Mouse (Mus musculus): ENCODE data around the gene Kansl3.

Kansl3 gene

GRCm38 (mm10) chr1:36293470-36293869, 75.5 kb downstream of the Kansl3 start:
- peak; percentile 86 for DNase-seq (ENCODE audit: low read depth, low spot score)

All from CD4-positive helper T cell, adult 2 months (primary cell).